Mouse (Mus musculus): ENCODE measurements around the gene Zg16.
A peak's percentile ranks its signal among the peaks of the same experiment; 100 is the strongest.

The Zg16 gene

DNA sequence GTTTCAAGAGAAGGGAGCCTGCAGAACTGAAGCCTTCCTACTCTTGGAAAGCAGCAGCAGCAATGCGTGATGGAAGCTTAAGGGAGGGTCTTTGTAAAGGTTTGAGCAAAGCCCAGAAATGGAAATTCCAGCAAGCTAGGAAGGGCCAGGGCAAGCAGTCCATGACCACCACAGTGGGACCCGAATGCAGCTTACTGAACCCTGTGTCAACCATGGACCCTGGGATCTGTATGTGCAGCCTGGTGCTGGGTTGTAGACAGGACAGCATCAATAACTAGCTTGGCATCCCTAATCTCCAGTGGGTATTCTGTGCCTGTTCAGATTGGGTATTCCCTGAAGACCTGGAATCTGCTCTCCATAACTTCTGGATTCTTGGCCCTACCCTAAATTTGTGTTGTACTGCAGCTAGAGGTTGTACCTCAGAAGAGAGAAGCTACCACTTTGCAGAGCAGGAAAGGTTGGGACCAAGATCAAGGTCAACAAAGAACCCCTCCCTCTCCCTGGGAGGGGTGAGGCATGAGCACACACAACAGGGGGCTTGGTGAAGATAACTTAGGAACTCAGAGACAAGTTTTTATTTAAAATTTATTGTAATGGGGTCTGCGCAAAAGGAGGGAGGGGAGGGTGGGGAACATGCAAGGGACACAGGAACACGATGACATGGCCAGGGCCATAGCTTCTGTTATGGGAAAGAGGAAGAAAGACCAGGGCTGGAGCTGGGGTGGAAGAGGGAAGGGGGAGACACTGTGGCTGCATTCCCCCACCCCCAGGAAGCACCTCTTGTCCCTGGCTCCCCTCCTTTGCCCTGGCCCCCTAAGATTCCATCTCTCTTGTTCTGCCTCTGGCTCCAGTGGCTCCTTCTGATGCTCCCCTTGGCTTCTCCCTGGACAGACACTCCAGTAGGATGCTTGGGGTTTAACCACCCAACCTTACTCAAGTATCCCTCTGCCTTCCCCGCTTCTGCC lies 65.3 kb downstream of the Zg16 start:
- no peak for DNase-seq (ENCODE audit: low spot score in 2 of 2)

DNA sequence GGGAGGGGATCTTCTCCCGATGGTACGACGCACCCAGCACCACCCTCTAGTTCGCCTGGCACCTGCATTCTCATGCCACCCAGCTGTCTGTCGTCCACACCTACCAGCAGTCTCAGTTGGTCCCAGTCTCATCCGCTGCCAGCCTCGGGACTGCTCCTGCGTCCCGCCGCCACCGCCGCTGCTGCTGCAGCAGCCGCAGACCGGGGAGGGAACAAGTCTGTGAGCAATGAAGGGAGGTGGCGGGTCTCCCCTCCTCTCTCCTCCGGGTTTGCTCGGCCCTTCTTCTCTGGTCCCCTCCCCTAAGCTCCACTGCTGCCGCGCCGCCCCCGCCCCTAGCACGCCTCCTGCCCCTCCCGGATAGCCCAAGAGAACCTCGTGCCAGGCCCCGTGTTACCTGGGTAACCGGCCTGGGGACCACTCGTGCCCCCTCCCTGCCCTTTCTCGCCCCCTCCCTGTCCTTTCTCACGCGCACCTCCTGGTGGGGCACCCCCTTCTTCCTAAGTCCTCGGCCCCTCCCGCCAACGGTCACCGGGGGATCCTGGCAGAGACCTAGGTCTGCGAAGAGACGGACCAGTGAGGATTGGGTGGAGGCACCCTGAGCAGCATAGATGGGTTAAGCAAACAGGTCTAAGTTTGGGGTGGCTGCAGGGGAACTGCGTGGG lies 66.1 kb downstream of the Zg16 start, which contains the start of the genes Gm42742 and Prrt2:
Gene Gm42742 (minus strand): TSS at position 197 of the 662 bp plus-strand sequence.
Gene Prrt2 (minus strand): TSS at position 311 of the 662 bp plus-strand sequence.
- DNase-seq (ENCODE audit: low spot score in 2 of 2) = no peak

DNA sequence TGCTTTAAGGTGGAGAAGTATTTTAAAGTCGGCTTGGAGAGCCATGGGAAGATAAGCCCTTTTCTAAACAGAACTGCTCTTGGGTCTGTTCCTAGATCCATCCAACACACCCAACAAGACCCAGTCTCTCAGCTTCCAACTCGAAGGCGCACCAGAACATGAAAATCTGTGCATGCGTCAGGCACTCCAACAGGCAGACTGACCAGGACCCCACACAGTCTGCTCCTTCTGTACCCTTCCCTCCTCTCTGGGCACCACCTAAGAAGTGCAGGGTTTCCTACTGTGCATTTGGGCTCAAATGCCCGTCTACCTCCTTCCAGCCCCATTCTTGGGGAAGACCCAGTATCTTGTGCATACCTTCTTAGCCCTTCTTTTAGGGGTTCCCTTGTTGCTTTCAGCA lies 66.6 kb downstream of the Zg16 start:
- DNase-seq (ENCODE audit: low spot score in 2 of 2) = no peak

DNA sequence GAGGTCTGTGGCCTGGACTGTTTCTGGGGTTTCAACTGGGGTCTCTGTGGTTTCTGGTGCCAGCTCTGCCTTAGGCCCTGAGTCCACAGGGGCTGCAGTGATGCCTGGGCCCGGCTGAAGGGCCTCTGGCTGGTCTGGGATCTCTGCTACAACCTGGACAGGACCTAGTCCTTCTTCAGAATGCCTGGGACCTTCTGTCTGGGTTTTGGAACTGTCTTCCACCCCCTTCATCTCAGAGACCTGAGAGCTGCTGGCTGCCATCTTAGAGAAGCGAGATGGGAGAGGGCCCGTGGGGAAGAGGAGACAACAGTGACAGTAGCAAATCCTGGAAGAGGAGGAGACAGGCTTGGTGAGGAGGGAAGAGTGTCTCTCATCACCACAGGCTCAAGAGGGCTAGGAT lies 67.1 kb downstream of the Zg16 start:
- no peak for DNase-seq (ENCODE audit: low spot score in 2 of 2)

DNA sequence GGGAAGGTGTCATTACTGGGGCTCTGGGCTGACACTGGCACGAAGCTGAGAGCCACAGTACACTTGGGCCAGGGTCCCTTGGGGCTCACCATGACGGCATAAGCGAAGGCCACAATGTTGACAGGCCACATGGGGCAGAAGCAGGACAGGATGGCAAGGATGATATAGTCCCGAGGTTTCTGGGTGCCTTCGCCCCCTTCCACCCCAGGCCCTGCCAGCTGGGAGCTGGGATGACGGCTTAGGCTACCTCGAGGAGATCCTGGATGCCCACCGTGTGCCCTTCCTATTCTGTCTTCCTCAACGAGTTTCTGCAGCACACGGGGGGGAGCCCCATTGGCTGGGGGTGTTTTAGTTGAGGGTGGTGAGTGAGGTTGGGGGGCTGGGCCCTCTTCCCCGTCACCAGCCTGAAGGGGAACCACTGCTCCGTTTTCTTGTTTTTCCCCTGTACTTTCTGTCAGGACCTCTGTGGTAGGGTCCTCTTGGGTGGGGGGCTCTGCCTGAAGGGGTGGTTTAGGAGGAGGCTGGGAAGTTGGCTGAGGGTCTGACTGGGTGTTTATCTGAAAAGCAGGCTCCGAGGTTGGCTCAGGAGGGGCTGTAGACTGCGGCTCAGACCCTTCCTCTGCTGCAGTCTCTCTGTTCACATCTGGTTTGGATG lies 67.7 kb downstream of the Zg16 start:
- no peak for DNase-seq (ENCODE audit: low spot score in 2 of 2)

DNA sequence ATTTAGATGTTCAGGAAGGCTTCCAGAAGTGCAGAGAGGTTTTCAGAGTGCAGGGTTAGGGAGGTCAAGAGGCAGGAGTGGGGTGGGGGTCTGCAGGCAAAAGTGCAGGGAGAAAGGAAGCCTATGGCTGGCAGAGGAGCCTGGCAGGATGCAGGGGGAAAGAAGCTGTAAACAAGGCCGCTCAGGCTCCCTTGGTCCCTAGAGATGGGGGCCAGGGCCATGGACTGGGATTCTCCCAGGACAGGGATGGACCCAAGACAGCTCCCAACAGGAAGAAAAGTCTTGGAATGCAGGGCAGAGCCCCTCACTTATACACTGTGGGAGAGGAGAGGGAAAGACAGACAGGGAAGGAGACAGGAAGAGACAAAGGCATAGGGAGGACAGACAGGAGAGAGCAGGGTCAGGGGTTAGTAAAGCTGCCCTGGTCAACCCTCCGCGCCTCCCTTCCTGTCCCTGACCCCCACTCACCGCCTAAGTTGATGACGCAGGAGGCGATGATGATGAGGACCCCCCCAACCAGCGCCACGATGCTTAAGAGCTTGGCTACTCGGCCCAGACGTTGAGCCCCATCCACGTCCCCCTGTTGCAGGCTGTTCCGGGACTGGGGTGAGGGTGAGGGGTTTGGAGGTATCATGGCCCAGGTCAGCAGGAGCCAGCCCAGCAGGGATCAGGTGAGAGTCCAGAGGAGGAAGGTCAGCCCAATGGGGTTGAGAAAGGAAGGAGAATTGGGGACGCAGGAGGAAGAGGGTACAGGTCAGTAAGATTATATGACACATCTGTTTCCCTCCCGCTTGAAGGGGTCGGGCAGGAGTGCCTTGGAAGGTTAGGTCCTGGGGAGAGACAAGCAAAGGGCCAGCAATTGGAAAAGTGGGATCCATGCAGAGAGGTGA lies 68.5 kb downstream of the Zg16 start:
- no peak for DNase-seq (ENCODE audit: low spot score in 2 of 2)

DNA sequence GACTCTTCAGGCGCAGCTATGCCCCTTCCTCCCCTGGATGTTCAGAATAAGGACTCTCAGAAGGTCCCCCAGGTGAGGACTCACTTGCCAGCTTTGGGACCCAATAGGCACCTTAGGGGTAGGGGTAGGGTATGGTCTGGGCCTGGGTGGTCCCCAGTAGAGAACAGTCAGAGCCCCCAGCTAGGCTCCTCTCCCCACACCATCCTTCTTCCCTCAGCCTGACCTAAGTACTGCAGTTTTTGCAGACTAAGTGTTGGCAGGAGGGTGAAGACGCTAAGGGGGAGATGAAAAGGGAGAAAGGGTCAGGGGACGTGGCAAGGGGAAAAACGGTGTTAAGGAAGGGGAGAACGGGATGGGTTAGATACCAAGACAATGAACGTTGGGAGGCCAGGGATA lies 69.2 kb downstream of the Zg16 start:
- no peak for DNase-seq (ENCODE audit: low spot score in 2 of 2)

DNA sequence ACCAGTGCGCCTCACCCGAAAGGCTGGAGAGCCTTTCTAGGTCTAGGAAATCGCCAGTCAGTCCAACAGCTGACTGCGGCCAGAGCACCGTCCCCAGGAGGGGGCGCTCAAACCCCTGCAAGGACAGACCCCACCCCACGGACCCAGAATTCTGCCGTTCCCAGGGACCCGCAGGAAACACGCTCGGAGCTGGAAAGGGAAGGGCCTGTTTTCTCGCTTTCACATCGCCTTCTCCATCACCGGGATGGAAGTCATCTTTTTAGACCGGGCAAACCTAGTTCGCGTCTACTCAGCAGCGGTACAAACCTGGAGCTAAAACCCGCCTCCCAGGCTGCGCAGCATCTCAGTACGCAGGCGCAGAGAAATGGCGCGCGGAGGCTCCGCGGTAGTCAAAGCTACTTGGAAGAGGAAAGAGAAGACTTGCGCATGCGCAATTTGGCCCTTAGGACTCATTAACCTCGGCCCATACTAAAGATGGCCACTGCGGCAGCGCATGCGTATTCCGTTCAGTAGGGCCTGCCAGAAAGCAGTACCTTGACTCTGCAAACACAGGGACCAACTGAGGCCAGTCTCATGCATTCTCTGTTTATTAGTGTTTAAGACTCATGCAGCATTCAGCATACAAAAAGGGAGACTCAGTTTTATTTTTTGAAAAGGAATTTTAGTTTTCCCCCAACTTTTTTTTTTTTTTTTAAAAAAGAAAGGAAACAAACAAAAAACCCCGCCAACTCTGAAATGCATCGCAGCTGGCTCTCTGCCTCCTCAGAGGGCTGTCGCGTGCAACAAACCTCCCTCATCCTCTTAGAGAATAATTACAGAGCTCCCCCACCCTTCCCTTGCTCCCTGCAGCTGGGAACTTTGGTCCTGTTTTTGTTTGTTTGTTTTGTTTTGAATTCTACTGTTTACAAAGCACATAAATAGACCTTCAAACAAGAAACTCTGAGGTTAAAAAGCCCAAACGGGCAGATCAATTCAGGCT lies 69.9 kb downstream of the Zg16 start, which contains the start of gene Pagr1a:
Gene Pagr1a (minus strand): TSS at position 382 of the 979 bp plus-strand sequence.
- DNase-seq (ENCODE audit: low spot score in 2 of 2) = peak; percentile 95 to 96

DNA sequence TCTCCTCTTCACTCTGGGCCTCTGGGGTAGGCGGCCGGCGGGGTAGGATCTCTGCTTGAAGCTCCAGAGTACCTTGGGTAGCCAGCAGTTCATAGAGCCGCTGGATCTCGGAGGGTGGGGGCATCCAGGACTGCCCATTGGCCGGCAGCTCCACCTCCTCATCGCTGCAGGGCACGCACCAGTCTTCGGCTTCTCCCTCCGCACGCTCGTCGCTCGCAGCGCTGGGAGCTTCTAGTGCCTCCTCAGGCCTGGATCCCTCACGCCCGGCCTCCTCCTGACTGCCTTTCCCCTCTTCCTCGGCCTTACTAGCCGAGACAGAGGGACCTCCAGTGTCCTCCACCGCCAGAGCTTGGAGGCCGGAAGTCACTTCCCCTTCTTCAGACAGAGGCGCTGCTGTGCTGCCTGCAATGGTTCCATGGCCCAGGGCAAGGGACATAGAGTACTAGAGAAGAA lies 70.6 kb downstream of the Zg16 start:
- no peak for DNase-seq (ENCODE audit: low spot score in 2 of 2)

DNA sequence TGATC lies 70.8 kb downstream of the Zg16 start, which contains the start of gene Pagr1b:
Gene Pagr1b (minus strand): TSS at position 4 of the 5 bp plus-strand sequence.
- DNase-seq (ENCODE audit: low spot score in 2 of 2) = no peak

DNA sequence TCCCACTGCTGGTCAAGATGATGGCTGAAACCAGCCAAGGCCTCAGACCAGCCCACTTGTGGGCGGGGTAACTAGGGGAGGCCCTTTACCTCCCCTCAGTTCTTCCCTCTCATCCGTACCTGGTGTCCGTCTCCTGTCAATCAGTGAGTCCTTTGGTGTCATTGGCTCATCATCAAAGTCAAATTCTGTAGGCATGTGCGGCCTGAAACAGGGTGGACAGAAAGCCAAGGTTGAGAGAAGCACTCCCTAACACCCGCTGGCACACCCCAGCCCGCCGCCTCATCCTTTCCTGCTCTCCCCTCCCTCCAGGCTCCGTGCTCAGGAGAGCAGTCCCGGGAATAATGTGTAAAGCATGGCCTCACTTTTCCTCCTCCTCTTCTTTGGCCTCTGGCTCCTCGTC lies 71.0 kb downstream of the Zg16 start:
- DNase-seq (ENCODE audit: low spot score in 2 of 2) = no peak

DNA sequence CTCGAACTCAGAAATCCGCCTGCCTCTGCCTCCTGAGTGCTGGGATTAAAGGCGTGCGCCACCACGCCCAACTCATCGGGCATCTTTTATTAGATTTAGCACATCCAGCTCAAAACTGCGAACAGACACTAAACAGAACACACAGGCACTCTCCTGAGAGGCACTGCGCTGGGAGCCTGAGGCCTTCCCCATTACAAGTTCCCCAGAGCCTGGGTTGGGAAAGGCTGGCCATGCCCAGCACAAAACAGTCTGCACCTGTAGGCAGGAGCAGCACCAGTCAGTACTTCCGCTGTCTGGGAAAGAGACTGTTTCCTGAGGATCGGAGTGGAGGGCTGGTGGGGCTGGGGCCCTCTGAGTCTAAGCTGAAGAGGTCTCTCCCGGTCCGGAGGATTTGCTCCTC lies 72.1 kb downstream of the Zg16 start:
- DNase-seq (ENCODE audit: low spot score in 2 of 2) = no peak

DNA sequence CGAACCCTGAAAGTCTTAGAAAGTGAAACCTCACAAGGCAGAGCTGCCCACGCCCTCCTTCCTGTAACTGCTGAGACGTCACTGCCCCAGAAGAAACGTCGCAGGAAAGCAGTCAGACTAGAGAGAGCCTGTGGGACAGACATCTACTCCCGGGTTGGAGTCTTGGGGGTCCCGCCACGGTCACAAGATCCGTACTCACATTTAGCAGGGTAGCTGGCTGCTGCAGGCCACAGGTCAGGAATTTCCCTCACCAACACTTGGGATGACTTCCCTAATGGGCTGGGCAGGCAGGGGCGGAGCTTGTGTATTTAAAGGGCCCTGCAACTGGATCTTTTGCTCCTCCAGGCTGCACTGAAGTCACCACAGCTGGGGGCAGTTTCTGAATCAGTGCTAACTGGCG lies 72.8 kb downstream of the Zg16 start, which contains the start of gene Mvp:
Gene Mvp (minus strand): TSS at position 302 of the 400 bp plus-strand sequence.
- DNase-seq (ENCODE audit: low spot score in 2 of 2) = peak in 1 of 2 experiments; percentile 48

DNA sequence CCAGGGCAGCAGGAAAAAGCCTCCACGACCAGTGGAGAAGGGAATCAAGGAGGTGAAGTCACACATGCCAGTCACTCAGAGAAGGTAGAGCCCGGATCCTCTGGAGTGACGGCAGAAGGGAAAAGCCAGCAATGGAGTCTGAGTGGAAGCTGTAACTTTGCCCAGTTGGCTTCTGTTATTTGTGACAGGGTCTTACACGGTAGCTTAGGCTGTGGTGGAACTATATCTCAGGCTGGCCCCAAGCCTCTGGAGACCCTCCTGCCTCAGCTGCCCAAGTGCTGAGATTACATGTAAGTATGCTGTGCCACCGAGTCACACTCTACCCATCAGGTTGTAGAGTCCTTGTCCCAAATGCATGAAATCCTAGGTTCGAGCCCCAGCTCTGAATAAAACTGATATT lies 73.7 kb downstream of the Zg16 start:
- DNase-seq (ENCODE audit: low spot score in 2 of 2) = no peak

DNA sequence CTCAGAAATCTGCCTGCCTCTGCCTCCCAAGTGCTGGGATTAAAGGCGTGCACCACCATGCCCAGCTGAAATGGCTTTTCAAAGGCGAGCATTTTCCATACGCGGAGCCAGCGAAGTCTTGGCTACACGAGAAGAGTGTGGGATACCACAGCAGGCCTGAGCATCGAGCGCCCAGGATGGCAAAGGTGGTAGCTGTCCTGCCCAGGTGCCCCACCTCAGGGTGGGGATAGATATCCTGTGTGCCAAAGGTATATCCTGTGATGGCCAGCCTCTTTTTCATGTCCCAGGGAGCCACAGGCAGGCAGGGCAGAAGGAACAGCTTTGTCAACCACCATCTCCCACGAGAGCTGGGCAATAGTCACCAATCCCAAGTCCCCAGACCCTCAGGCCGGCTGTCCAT lies 74.3 kb downstream of the Zg16 start:
- no peak for DNase-seq (ENCODE audit: low spot score in 2 of 2)

DNA sequence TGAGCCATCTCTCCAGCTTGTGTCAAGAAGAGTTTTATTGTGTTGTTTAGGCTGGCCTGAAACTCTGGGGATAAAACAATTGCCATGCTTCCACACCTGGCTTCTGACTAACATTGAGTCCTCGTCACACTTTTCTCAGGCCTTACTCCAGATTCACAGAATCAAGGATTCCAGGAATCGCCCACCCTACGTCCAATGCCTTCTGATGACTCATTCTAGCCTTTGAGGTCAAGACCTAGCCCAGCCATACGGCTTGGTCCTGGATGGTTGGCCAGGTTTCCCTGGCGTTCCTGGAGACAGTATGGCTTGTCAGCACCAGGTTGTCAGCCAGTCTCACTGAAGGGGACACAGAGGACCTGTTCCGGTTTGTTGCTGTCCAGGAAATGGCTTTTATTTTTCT lies 74.8 kb downstream of the Zg16 start:
- no peak for DNase-seq (ENCODE audit: low spot score in 2 of 2)

DNA sequence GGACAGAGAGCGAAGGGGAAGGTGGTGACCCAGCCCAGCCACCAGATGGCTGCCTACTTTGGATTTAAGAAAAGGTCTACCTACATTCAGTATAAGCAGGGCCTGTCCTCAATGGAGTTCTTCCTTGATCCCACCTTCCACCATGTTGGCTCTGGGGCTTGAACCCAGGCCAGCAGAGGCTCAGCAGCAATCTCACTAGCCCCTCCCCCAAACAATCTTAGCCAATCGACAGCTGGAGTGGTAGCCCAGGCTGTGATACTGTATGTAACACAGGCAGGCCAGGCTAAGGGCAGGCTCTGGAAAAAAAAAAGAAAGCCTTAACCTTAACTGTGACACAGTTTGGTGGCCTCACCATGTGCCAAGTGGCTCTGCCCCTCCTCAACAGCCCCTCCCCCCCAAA lies 75.4 kb downstream of the Zg16 start:
- no peak for DNase-seq (ENCODE audit: low spot score in 2 of 2)

DNA sequence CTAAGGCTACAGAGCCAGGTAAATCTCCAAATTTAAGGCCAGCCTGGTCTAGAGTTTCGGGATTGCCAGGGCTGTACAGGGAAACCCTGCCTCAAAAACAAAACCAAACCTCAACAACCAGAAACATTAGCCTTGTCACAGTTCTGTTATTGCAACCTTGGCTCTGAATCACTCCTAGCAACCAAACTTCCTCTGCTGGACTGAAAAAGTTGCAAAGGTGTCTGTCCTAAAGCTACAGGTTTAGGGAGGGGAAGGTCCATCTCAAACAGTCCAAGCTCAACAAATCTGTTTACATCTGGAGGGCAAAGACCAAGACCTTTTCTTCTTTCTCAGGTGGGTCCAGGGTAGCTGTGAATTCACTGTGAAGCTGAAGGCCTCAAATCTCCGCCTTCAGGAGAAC lies 76.1 kb downstream of the Zg16 start:
- DNase-seq (ENCODE audit: low spot score in 2 of 2) = no peak

DNA sequence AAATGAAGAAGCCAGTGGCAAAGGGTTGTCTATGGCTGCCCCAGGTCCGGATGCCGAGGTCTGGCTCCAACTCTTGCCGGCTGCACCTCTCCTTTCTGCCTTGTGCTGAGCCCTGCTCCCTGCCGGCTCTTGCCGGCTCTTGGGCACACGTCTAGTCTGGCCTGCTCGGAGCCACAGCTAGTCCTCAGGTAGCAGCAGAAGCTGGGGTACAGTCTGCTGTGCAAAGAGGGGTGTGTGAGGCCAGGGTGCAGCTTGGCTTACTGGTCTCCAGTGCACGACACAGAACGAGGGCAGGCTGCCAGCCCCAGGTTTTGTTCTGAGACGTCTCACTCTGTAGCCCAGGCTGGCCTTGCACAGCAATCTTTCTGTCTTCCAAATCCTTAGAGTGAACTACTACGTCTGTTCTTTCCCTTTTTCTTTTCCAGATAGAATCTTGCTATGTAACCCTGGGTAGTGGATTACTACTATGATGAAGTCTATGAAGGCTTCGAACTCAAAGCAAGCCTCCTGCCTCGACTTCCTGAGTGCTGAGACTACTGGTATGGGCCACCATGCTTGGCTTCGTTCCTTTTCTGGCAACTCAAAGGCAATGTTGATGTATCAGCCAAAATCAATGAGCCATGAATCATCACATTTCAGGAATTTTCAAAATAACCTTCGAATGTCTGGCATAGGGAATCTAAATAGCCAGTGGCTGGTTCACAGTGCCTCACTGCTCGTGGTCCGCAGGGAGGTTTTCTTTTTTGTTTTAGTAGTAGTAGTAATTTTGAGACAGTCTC lies 77.6 kb downstream of the Zg16 start:
- no peak for DNase-seq (ENCODE audit: low spot score in 2 of 2)

Data from spleen, postnatal 14 days (tissue).